Mouse (Mus musculus): Measurements from ENCODE around the gene Wdr5. TPM values are rescaled to one million over a fixed set of nuclear protein-coding genes. Genes with fewer than 3 reads are reported as not detected.
A peak's percentile ranks its signal among the peaks of the same experiment; 100 is the strongest.

The Wdr5 gene
- polyA plus RNA-seq, 1 experiment from 2014 or later: 77.6 TPM

DNA sequence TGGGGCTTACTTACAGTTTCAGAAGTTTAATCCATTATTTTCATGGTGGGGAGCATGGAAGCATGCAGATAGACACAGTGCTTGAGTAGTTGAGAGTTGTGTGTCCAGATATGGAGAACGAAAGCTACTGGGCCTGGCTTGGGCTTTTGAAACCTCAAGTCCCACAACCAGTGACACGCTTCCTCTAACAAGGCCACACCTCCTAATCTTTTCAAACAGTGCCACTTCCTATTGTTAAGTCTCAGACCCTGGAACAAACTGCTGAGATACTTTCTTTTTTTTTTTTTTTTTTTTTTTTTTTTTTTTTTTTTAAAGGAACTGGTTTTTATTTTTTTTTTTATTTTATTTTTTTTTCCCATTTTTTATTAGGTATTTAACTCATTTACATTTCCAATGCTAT lies 33.0 kb downstream of the Wdr5 start:
- Histone ChIP-seq H3K36me3 (ENCODE audit: control insufficient read depth, insufficient read depth, low read length) (no peaks in the 10 kb centered on the region), H3K27me3 (ENCODE audit: control insufficient read depth, insufficient read depth, low read length) (no peaks in the 10 kb centered on the region), H3K9ac (ENCODE audit: low read length) (no peak overlapping the region), H3K9me3 (ENCODE audit: control insufficient read depth, low read length) (no peaks in the 10 kb centered on the region), H3K27ac (replicated peaks; ENCODE audit: low read depth, low read length) (no peak overlapping the region), H3K4me1 (ENCODE audit: control insufficient read depth, insufficient read depth, low read length) (no peaks in the 10 kb centered on the region), H3K4me2 (ENCODE audit: low read depth, severe bottlenecking) (no peak overlapping the region), H3K4me3 (ENCODE audit: low read depth, low read length) (no peak overlapping the region)
- DNase-seq (ENCODE audit: low spot score) (no peak), ATAC-seq (ENCODE audit: insufficient number of reproducible peaks, low FRiP score, low TSS enrichment, low read depth) (no peak)
- WGBS: 97% methylated on average over 2 of the region's 2 CpGs

DNA sequence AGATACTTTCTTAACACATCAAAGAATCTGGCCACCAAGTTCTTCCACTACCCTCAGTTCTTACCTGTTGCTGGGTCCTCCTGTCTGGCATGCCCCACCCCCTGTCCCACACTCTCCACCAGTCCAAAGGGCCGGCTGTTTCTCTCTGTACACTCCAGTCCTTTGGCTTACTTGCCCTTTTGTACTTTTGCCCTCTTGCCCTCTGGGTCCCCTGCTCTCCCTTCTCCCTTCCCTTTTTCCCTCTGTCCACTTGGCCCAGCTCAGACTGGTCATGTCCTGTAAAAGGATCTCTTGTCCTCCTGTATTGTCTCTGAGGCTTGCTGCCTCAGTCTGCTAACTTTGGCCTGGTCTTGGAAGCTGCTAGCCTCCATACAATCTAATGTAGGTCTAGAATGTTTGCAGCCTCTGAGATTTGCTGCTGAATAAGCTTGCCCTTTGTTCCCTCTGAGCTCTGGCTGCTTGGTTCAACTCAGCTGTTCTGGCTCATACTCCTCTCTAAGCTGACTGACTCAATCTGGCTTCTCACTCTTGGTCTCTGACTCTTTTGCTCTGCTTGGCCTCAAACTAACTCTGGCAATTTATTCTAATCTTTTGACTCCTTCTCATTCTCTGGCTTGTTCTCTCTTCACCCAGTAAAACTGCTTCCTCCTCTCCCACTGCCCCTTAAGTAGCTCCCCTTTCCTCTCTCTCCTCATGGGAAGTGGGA lies 33.9 kb downstream of the Wdr5 start:
- Histone ChIP-seq H3K9me3 (ENCODE audit: control insufficient read depth, low read length) (no peaks in the 10 kb centered on the region), H3K27ac (replicated peaks; ENCODE audit: low read depth, low read length) (no peak overlapping the region), H3K4me1 (ENCODE audit: control insufficient read depth, insufficient read depth, low read length) (no peaks in the 10 kb centered on the region), H3K9ac (ENCODE audit: low read length) (no peak overlapping the region), H3K27me3 (ENCODE audit: control insufficient read depth, insufficient read depth, low read length) (no peaks in the 10 kb centered on the region), H3K4me2 (ENCODE audit: low read depth, severe bottlenecking) (no peak overlapping the region), H3K36me3 (ENCODE audit: control insufficient read depth, insufficient read depth, low read length) (no peaks in the 10 kb centered on the region), H3K4me3 (ENCODE audit: low read depth, low read length) (no peak overlapping the region)
- DNase-seq (ENCODE audit: low spot score): no peak
- 90% methylated on average over 1 of the region's 1 CpGs for WGBS
- ATAC-seq (ENCODE audit: insufficient number of reproducible peaks, low FRiP score, low TSS enrichment, low read depth): no peak

DNA sequence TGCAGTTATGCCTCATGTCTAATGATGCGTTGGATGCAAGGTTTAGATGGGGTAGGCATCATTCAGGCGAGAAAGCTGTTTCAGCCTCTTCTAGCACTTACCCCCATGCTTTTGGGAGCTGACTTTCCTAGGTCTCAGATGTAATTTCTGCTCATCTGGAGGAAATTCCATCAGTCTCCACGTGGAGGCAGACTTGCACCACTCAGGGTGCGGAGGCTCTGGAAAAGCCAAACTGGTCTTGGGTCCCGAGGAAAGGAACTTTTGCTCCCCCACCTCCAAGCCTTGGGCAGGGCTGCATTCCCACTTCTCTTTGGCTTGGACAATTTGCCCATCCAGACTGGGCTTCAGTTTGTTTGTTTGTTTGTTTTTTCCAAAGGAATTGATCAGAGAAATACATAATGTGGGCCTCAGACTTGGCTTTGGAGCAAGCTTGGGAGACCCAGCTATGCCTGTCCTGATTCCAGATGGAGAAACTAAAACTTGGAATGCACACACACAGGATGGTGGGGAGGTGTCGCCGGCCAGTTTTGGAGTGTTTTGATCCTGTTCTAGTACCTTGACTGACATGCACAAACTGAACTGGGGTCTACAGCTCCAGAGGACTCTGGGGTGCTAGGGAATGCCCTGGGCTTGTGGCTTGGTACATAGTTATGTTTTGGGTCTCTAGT lies 37.8 kb downstream of the Wdr5 start:
- H3K4me1 ChIP-seq (ENCODE audit: control insufficient read depth, insufficient read depth, low read length): no peaks in the 10 kb centered on the region
- H3K4me2 ChIP-seq (ENCODE audit: low read depth, severe bottlenecking): no peak overlapping the region
- no peak for ATAC-seq (ENCODE audit: insufficient number of reproducible peaks, low FRiP score, low TSS enrichment, low read depth)
- H3K4me3 ChIP-seq (ENCODE audit: low read depth, low read length): no peak overlapping the region
- 23% methylated on average over 7 of the region's 7 CpGs for WGBS
- H3K27me3 ChIP-seq (ENCODE audit: control insufficient read depth, insufficient read depth, low read length): no peaks in the 10 kb centered on the region
- no peaks in the 10 kb centered on the region for H3K9me3 ChIP-seq (ENCODE audit: control insufficient read depth, low read length)
- peak; percentile 89 for DNase-seq (ENCODE audit: low spot score)
- H3K27ac ChIP-seq (replicated peaks; ENCODE audit: low read depth, low read length): no peak overlapping the region
- H3K36me3 ChIP-seq (ENCODE audit: control insufficient read depth, insufficient read depth, low read length): no peaks in the 10 kb centered on the region
- H3K9ac ChIP-seq (ENCODE audit: low read length): no peak overlapping the region

DNA sequence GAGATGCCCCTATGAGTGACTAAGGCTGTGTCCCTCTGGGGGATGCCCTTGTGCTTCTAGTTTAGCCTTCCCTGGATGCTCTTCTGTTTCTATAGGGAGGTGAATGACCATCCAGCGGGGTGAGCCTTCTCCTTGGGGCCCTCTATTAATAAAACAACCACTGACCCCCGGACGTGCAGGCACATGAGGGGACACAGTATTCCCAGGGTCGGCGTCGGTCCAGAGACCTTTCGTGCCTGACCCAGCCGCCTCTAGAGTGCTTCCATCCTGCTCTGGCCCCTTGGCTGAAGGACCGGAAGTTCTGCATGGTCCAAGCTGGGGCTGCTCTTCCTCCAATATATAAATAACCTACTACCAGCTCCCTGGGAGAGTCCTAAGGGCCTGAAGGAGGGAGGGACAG lies 39.4 kb downstream of the Wdr5 start:
- Histone ChIP-seq H3K4me2 (ENCODE audit: low read depth, severe bottlenecking) (no peak overlapping the region), H3K27me3 (ENCODE audit: control insufficient read depth, insufficient read depth, low read length) (no peaks in the 10 kb centered on the region), H3K4me3 (ENCODE audit: low read depth, low read length) (no peak overlapping the region), H3K36me3 (ENCODE audit: control insufficient read depth, insufficient read depth, low read length) (no peaks in the 10 kb centered on the region), H3K27ac (replicated peaks; ENCODE audit: low read depth, low read length) (no peak overlapping the region), H3K9me3 (ENCODE audit: control insufficient read depth, low read length) (no peaks in the 10 kb centered on the region), H3K4me1 (ENCODE audit: control insufficient read depth, insufficient read depth, low read length) (no peaks in the 10 kb centered on the region), H3K9ac (ENCODE audit: low read length) (no peak overlapping the region)
- no peak for ATAC-seq (ENCODE audit: insufficient number of reproducible peaks, low FRiP score, low TSS enrichment, low read depth)
- WGBS: 82% methylated on average over 9 of the region's 9 CpGs
- no peak for DNase-seq (ENCODE audit: low spot score)

DNA sequence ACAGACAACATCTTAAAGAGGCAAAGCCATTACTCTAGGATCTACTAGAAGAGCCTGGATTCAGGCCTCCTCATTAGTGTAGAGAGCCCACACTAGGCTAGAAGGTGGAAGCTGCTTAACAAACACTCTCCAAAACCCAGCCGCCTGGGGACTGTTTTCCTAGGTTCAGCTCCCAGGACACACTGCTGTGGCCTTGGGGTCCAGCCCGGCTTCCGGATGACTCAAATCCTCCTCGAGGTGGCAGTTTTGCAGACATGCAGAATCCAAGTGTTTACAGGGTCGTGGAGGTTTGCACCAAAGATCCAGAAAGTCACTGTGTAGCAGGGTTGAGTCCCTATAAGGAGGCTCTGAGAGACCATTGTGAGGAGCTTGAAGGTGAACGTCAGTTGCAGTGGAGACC lies 42.0 kb downstream of the Wdr5 start:
- Histone ChIP-seq H3K4me1 (ENCODE audit: control insufficient read depth, insufficient read depth, low read length) (no peaks in the 10 kb centered on the region), H3K27ac (replicated peaks; ENCODE audit: low read depth, low read length) (no peak overlapping the region), H3K4me3 (ENCODE audit: low read depth, low read length) (no peak overlapping the region), H3K9me3 (ENCODE audit: control insufficient read depth, low read length) (no peaks in the 10 kb centered on the region), H3K27me3 (ENCODE audit: control insufficient read depth, insufficient read depth, low read length) (no peaks in the 10 kb centered on the region), H3K4me2 (ENCODE audit: low read depth, severe bottlenecking) (no peak overlapping the region), H3K36me3 (ENCODE audit: control insufficient read depth, insufficient read depth, low read length) (no peaks in the 10 kb centered on the region), H3K9ac (ENCODE audit: low read length) (no peak overlapping the region)
- no peak for DNase-seq (ENCODE audit: low spot score)
- WGBS: 86% methylated on average over 6 of the region's 6 CpGs
- no peak for ATAC-seq (ENCODE audit: insufficient number of reproducible peaks, low FRiP score, low TSS enrichment, low read depth)

DNA sequence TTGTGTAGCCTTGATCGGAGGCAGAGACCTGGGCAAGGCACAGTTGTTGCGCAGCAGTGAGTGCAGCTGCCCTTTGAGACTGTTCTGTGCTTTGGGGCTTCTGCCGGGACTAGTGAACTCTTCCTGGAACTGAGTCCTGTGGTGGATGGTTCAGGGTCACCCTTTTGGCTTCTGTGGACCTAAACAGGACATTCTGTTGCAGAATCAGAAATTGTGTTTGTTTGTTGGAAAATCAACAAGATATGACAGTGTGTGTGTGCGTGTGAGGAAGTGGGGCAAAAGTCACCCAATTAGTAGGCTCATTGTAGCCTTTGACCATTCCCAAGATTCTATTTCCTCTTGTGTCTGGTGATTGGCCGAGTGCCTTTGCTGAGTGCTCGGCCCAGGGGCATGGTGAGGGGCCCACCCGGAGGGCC lies 45.8 kb downstream of the Wdr5 start:
- no peaks in the 10 kb centered on the region for H3K27me3 ChIP-seq (ENCODE audit: control insufficient read depth, insufficient read depth, low read length)
- WGBS: 73% methylated on average over 7 of the region's 7 CpGs
- ATAC-seq (ENCODE audit: insufficient number of reproducible peaks, low FRiP score, low TSS enrichment, low read depth): no peak

DNA sequence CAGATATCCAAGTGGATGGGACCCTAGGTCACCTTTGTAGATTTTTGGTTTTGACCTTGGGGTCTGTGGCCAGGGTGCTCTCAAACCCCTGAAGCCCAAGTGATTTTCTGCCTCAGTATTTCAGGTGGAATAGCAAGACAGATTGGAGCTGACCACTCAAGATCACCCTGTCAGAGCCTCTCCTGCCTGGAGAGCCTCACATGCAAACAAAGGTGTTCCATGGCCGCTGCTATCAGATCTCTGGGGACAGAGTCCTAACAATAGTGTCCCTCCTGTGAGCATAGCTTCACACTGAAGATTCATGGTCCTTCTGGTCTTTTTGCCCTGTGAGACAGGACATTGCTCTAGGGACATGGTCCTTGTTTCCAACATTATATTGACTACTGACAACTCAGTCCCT lies 46.2 kb downstream of the Wdr5 start:
- WGBS: 92% methylated on average over 1 of the region's 1 CpGs
- no peak overlapping the region for H3K4me3 ChIP-seq (ENCODE audit: low read depth, low read length)
- ATAC-seq (ENCODE audit: insufficient number of reproducible peaks, low FRiP score, low TSS enrichment, low read depth): no peak
- H3K4me1 ChIP-seq (ENCODE audit: control insufficient read depth, insufficient read depth, low read length): peaks cover 6% of the 10 kb centered on the region; the same call in 1 of the 2 replicates
- H3K36me3 ChIP-seq (ENCODE audit: control insufficient read depth, insufficient read depth, low read length): no peaks in the 10 kb centered on the region
- no peaks in the 10 kb centered on the region for H3K27me3 ChIP-seq (ENCODE audit: control insufficient read depth, insufficient read depth, low read length)
- no peak overlapping the region for H3K9ac ChIP-seq (ENCODE audit: low read length)
- no peak overlapping the region for H3K27ac ChIP-seq (replicated peaks; ENCODE audit: low read depth, low read length)
- H3K4me2 ChIP-seq (ENCODE audit: low read depth, severe bottlenecking): no peak overlapping the region
- DNase-seq (ENCODE audit: low spot score): no peak
- H3K9me3 ChIP-seq (ENCODE audit: control insufficient read depth, low read length): no peaks in the 10 kb centered on the region

More for the DNA sequence above, 45.8 kb downstream of the Wdr5 start:
- no peak overlapping the region for H3K4me3 ChIP-seq (ENCODE audit: low read depth, low read length)
- no peaks in the 10 kb centered on the region for H3K9me3 ChIP-seq (ENCODE audit: control insufficient read depth, low read length)
- H3K27ac ChIP-seq (replicated peaks; ENCODE audit: low read depth, low read length): no peak overlapping the region
- DNase-seq (ENCODE audit: low spot score): no peak
- no peak overlapping the region for H3K9ac ChIP-seq (ENCODE audit: low read length)
- H3K36me3 ChIP-seq (ENCODE audit: control insufficient read depth, insufficient read depth, low read length): no peaks in the 10 kb centered on the region
- H3K4me2 ChIP-seq (ENCODE audit: low read depth, severe bottlenecking): no peak overlapping the region
- peaks cover 6% of the 10 kb centered on the region; the same call in 1 of the 2 replicates for H3K4me1 ChIP-seq (ENCODE audit: control insufficient read depth, insufficient read depth, low read length)

DNA sequence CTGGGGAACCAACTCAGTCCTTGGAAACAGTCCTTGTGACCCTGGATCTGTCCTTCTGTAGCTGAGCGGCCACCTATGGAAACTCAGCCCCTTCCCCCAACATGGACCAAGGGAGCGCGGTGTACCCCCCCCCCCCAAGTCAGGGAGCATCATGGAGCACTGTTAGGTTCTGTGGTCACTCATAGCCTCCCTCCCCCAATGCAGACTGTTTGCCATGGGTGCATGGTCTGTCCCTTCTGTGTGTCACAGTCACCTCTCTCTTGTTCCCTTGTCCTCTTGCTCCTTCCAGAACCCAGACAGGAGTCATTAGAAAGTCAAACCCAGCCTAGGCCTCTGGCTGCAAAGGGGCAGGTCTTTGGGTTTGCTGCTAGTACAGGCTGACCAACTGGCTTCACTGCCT lies 46.9 kb downstream of the Wdr5 start:
- Histone ChIP-seq H3K4me2 (ENCODE audit: low read depth, severe bottlenecking) (no peak overlapping the region), H3K27ac (replicated peaks; ENCODE audit: low read depth, low read length) (no peak overlapping the region), H3K4me3 (ENCODE audit: low read depth, low read length) (no peak overlapping the region), H3K36me3 (ENCODE audit: control insufficient read depth, insufficient read depth, low read length) (no peaks in the 10 kb centered on the region), H3K4me1 (ENCODE audit: control insufficient read depth, insufficient read depth, low read length) (peaks cover 6% of the 10 kb centered on the region; the same call in 1 of the 2 replicates), H3K9me3 (ENCODE audit: control insufficient read depth, low read length) (no peaks in the 10 kb centered on the region), H3K27me3 (ENCODE audit: control insufficient read depth, insufficient read depth, low read length) (no peaks in the 10 kb centered on the region), H3K9ac (ENCODE audit: low read length) (no peak overlapping the region)
- DNase-seq (ENCODE audit: low spot score) (no peak), ATAC-seq (ENCODE audit: insufficient number of reproducible peaks, low FRiP score, low TSS enrichment, low read depth) (no peak)
- 97% methylated on average over 3 of the region's 3 CpGs for WGBS

Measured in limb, embryonic 11.5 days (tissue).